In the genomic region with DNA sequence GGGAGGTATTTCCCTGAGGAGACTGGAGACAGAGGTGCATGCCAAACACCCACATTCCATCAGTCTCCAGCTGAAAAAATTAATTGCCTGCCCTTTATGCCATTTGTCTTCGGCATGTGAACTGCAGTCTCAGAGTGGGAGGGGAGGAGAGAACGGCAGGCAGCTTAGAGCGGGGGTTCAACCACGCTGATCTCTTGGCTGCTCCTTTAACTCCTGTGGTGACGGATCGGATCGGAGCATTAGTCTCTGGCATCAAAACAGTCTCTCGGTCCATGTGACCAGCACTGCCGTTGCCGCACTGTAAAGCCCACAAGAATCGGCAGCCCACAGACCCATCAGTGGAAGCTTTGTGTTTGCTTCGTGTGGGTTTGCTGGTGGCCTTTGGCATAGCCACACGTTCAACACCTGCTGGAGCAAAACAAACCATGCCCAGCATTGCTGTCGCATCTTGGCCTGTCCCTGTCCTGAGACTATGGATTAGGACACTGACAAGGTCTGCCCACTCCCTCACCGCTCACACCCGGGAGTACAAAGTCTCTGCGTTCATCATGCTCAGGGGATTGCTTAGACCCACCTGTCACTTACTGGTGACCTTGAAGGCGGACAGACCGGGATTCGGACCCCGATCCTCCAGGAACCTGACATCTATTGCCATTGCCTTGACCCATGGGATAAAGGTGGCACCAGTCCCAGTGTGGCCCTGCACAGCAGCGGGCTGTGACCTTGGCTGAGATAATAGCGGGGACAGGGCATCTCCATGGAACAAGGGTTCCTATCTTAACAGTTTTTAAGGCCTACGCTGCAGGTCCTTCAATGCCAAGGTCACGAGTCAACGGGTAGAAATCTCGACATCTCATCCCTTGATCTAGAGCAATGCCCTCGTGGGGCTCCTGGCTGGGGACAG, we compare ENCODE assay signal across 8 mouse cellular contexts. TPM values are rescaled to one million over a fixed set of nuclear protein-coding genes. Genes with fewer than 3 reads are reported as not detected.
A peak's percentile ranks its signal among the peaks of the same experiment; 100 is the strongest.
DNase-seq lines count a peak whose midpoint lies in the region; ATAC-seq and TF ChIP-seq lines count a peak whose summit lies in the region.

No protein-coding gene starts in this region.

- TF ChIP-seq POLR2A in lung, adult 2 months (IDR thresholded peaks at IDR 0.05; ENCODE audit: borderline replicate concordance, extremely low read depth, low read depth, low read length) = no peak

- H3K9ac ChIP-seq in forebrain, embryonic 15.5 days (replicated peaks) = peak overlapping the region; percentile 57
- H3K9ac ChIP-seq in midbrain, embryonic 13.5 days (replicated peaks) = peak overlapping the region; percentile 70

- no peaks in the 10 kb centered on the region for H3K9me3 ChIP-seq in forebrain, embryonic 15.5 days
- H3K9me3 ChIP-seq in midbrain, embryonic 13.5 days = no peaks in the 10 kb centered on the region

- peaks cover 21% of the 10 kb centered on the region; the same call in 1 of the 2 replicates for H3K27me3 ChIP-seq in forebrain, embryonic 15.5 days
- H3K27me3 ChIP-seq in midbrain, embryonic 13.5 days = peaks cover 19% of the 10 kb centered on the region

- WGBS in lung, adult 2 months = 15% methylated on average over 28 of the region's 28 CpGs
- 8% methylated on average over 28 of the region's 28 CpGs for WGBS in forebrain, embryonic 15.5 days
- WGBS in midbrain, embryonic 13.5 days = 5% methylated on average over 28 of the region's 28 CpGs

- no peak for TF ChIP-seq CTCF in lung, adult 2 months (IDR thresholded peaks at IDR 0.05; ENCODE audit: insufficient read depth, low read length)

- peak overlapping the region; percentile 78 for H3K4me2 ChIP-seq in forebrain, embryonic 15.5 days (replicated peaks)
- H3K4me2 ChIP-seq in midbrain, embryonic 13.5 days (replicated peaks) = peak overlapping the region; percentile 79

- no peaks in the 10 kb centered on the region for H3K36me3 ChIP-seq in forebrain, embryonic 15.5 days
- no peaks in the 10 kb centered on the region for H3K36me3 ChIP-seq in midbrain, embryonic 13.5 days

- no peak for DNase-seq in lung, adult 2 months
- no peak for DNase-seq in lung, postnatal 10 days
- DNase-seq in adrenal gland, adult 2 months = peak; percentile 42
- peak; percentile 12 to 27 for DNase-seq in kidney, adult 8-10 months
- DNase-seq in gastrocnemius, adult 18-20 months (ENCODE audit: low spot score) = no peak
- no peak for DNase-seq in left cerebral cortex, adult 18-20 months (ENCODE audit: low spot score in 2 of 2)

- ATAC-seq in forebrain, embryonic 15.5 days (replicated peaks) = peak; percentile 29
- peak; percentile 46 for ATAC-seq in midbrain, embryonic 13.5 days

- peak overlapping the region; percentile 54 for H3K4me3 ChIP-seq in lung, adult 2 months (replicated peaks; ENCODE audit: extremely low read depth, low read depth, low read length)
- peak overlapping the region; percentile 45 for H3K4me3 ChIP-seq in forebrain, embryonic 15.5 days
- peak overlapping the region; percentile 43 for H3K4me3 ChIP-seq in midbrain, embryonic 13.5 days (replicated peaks)

- H3K27ac ChIP-seq in forebrain, embryonic 15.5 days (replicated peaks) = peak overlapping the region; percentile 82
- peak overlapping the region; percentile 74; the same call in 1 of the 2 replicates for H3K27ac ChIP-seq in midbrain, embryonic 13.5 days

- H3K4me1 ChIP-seq in lung, adult 2 months (ENCODE audit: control insufficient read depth, insufficient read depth, low read length) = peaks cover 17% of the 10 kb centered on the region
- H3K4me1 ChIP-seq in forebrain, embryonic 15.5 days = peaks cover 23% of the 10 kb centered on the region
- peaks cover 28% of the 10 kb centered on the region for H3K4me1 ChIP-seq in midbrain, embryonic 13.5 days (replicated peaks)

RNA-seq across cellular contexts. Expression of a gene that starts 41.3 kb away (rescaled TPM):
- 183 and 200 TPM in 2 replicates for polyA plus RNA-seq in lung, adult 2 months (2012; rRNA removed)
- total RNA-seq in adrenal gland, adult 2 months (2021) = 100 to 1,000 TPM in 1 of 2 experiments, 10 to 100 TPM in 1; 63.7 to 101 TPM
- polyA plus RNA-seq in adrenal gland, adult 2 months (2012; rRNA removed) = 76.4 and 110 TPM in 2 replicates
- polyA plus RNA-seq in forebrain, embryonic 15.5 days (2015; fragmentation: Nextera tagmentation; extraction: Ambion mirVana) = 179 and 187 TPM in 2 replicates
- polyA plus RNA-seq in midbrain, embryonic 13.5 days (2015; fragmentation: Nextera tagmentation; extraction: Ambion mirVana) = 239 and 266 TPM in 2 replicates
- 10 to 100 TPM; 63.8 to 71.8 TPM for total RNA-seq in gastrocnemius, adult 18-20 months (2021)
- 10 to 100 TPM; 59.8 to 64.8 TPM for total RNA-seq in left cerebral cortex, adult 18-20 months (2021)

Comparison
In these comparisons a context has a peak if more than half of its experiments do, and no peak if none do; other contexts are left out.
1. DNase-seq: peak in adrenal gland, adult 2 months (single experiment) and kidney, adult 8-10 months (2 of 2); none in lung, adult 2 months (single experiment), lung, postnatal 10 days (single experiment), gastrocnemius, adult 18-20 months (single experiment) and left cerebral cortex, adult 18-20 months (0 of 2).
2. Peak in every context shown above with its lines, with median percentiles within 50 percentile points of each other: H3K4me3 ChIP-seq.